Mouse (Mus musculus) layer of hippocampus, adult 18-20 months (tissue): ENCODE results near the gene Paqr3. TPM values are rescaled to one million over a fixed set of nuclear protein-coding genes. Genes with fewer than 3 reads are reported as not detected.

ENCODE experiments used
- DNase-seq, 2 experiments: peaks; one replicate each; pipeline ENCODE4 v3.0.0; 2022; ENCODE audit warnings: low spot score in 2 of 2
- total RNA-seq, 2 experiments: library from RNA; stranded (reverse); gene quantifications; 2 replicates each; pipeline ENCODE4 v1.2.3; 2021

The Paqr3 gene
- total RNA-seq, 2 experiments from 2014 or later = 28.6 to 31.0 TPM

DNA sequence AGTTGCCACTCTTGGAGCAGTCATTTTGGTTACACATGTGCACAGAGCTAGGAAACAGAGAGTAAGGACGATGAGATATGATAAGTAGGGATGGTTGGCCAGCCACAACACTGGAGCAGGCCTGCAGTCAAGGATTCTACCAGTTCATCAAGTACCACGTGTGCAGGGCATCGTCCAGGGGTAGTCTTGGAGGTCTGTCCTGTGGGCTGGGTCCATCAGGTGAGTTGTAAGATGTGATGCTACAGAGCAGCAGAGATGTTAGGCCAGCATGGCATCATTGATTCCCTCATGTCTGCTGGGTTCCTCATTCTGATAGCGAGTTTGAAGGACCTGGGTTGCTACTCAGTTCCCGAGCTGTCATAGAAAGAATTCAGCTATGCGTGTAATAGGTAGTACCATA is 26.3 kb downstream of the Paqr3 start:
- no peak for DNase-seq

DNA sequence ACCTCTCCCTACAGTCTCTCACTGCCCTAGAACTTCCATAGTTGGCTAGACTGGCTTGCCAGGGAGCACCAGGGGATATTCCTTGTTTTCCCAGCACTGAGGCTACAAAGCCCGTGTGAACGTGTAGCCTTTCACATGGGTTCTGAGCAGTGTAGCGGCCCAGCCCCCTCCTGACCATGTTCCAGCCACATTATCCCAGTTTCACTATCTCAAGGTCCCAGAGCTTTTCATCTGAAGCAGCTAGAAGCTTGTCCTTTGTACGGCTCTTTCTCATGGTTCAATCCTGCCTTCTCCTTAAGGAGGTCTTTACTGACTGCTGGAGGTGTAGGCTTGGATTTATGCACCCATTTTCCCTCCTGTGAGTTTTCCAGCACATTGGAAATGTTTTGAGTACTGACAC is 26.9 kb downstream of the Paqr3 start:
- DNase-seq = no peak

DNA sequence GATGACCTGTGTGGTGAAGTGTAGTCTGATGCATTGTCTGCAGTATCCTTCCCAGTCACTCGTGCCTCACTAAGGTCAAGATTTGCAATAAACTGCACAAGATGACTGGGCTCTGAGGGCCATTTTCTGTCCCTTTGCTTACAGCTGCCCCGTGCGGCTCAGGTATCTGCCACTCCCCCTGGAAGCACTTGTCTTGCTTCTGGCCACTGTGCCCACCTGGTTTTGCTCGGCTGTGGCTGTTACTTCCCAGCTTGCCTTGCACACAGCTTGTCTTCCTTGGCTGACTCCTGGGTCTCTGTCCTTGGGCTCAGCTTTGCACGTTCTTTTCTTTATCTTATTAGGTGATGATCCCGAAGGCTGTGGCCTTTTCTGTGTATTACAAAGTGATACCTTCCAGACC is 27.7 kb downstream of the Paqr3 start:
- DNase-seq = no peak

DNA sequence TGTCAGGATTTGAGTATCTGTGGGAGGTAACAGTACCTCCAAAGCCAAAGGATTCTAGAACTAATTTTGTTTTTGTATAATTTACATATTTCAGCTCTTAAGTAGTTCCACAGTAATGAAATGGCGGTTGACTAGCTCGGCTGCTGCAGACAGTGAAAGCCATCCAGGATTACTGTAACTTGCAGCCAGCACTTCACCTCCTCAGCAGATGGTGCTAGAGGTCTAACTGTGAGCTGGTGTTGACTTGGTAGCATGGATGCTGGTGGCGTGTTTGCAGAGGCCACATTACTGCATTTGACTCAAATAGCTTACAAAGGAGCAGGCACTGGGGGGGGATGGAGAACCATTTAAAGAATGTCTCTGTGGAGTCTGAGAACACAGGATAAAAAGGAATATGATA is 29.9 kb downstream of the Paqr3 start:
- peak; percentile 42 to 69 for DNase-seq

DNA sequence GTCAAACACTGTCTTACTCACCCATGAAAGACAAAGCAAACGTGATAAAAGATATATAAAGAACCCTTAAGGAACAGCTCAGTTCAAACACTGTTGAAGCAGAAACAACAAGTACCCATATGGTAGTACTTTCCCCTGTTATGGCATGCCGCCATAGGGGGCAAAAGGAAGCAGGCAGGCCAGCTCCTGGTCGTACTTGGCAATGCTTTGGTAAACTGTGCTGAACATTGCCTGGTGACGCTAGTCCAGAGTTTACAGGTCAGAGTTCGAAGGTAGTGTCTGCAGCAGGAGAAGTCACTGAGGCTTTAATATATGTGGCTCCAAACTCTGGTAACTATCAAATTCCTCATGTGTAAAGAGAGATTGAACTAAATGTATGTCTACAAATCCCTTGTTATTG is 32.8 kb downstream of the Paqr3 start:
- DNase-seq = no peak

DNA sequence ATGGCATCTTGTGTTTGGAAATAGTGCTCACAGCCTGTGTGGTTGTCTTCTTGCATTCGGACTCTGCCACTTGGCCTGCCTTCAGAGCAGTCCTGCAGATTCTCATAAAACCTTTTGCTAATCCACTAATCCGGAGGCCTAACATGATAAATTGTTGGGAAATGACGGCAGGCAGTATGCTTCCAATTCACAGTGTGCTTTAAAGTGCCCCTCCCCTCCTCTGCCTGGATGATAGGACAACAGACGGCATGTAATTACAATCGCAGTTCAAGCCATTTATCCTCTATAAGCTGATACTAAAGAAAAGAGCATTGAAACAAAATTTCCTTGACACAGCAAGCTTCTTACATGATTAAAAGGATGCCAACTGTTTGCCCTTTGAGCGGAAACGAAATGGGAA is 33.7 kb downstream of the Paqr3 start:
- DNase-seq = no peak

DNA sequence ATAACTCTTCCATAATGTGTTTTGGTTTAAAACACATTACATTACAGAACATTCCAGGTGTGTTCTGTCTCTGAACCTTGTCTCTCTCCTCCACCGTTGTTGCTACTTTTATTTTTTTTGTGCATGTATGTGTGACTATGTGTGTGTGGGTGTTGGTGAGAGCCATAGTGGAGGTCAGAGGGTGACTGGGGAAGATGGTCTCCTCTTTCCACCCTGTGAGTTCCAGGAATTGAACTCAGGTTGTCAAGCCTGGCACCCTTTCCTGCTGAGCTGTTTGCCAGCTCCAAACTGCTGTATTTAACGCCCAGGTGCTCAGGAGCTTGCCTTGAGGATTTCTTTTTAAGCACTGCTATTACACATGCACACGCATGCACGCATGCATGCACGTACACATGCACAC is 35.2 kb downstream of the Paqr3 start:
- no peak for DNase-seq

DNA sequence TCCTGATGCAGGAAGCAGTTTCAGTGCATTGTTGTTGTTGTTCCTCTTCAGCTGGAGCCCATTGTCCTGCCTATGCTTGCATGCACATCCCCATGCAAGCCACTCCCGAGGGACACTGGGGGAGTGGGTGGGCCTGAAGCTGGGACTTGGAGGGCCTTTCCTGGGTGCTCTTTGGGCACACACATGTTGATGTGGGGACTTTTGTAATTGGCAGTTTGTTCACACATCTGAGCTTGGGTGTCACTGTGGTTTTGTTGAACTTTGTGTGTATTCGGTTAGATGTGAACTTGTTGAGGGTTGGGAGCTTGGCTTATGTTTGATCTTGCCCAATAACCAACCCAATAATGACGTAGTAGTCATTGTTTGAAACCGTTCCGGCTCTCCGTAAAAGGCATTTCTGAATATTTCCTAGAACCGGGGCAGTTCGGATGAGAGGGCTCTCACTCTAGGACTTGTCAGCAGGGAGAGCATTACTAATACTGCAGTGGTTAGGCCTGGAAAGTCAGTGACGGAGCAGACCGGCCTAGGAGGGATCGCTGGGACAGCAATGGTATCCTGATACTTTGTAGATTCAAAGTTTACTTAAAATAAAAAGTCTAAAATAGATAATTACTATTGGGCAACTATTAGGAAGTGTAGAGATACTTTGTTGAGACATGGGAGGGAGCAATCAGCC is 35.8 kb downstream of the Paqr3 start:
- DNase-seq = no peak

DNA sequence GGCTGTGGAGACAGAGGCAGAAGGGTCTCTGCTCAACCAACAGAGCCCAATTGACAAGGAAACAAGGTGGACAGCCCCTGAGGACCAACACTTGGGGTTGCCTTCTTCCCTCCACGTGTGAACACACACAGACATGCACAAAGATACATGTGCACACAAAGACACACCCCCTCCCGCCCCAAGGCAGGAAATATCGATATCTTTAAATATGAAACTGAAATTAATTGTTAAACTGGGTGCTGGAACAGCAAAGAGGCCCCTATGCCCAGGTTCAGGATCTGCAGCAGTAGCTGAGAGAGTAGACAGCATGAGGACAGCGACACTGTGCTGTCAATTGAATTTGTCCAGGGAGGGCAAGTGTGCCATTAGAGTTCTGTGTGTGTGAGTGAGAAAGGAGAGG is 45.6 kb downstream of the Paqr3 start:
- DNase-seq = no peak

DNA sequence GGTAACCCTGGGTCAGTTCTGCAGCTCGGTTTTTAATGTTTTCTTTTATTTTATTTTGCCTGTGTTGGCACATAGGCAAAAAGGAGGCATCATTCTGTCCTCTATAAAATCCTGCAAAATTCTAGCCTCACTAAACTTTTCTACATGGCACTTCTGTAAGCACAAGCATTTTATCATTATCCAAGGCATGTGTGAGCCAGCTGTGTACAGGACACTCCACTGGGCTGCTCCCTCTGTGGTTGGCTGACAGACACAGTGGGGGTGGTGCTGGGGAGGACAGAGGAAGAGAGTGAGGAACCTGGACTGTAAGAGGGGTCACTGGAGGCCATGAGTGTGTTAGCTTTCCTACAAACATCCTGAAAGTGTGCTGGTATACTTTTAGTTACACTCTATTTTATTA is 49.4 kb downstream of the Paqr3 start:
- DNase-seq = no peak

DNA sequence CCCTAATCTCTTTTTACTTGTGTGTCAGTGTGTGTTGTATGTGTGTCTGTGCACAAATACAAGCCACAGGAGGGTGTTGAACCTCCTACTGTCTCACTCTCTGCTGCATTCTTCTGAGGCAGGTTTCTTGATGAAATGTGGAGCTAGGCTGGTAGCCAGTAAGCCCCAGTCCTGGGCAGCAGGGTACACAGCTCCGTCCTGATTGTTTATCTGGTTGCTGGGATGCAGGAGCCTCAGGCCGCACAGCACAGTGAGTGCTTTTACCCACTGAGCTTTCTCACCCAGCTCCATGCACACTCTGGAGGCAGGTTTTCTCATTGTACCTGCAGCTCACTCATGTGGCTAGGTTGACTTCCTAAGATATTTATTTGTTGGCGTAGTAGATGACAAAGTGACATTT is 50.5 kb downstream of the Paqr3 start:
- DNase-seq = no peak

DNA sequence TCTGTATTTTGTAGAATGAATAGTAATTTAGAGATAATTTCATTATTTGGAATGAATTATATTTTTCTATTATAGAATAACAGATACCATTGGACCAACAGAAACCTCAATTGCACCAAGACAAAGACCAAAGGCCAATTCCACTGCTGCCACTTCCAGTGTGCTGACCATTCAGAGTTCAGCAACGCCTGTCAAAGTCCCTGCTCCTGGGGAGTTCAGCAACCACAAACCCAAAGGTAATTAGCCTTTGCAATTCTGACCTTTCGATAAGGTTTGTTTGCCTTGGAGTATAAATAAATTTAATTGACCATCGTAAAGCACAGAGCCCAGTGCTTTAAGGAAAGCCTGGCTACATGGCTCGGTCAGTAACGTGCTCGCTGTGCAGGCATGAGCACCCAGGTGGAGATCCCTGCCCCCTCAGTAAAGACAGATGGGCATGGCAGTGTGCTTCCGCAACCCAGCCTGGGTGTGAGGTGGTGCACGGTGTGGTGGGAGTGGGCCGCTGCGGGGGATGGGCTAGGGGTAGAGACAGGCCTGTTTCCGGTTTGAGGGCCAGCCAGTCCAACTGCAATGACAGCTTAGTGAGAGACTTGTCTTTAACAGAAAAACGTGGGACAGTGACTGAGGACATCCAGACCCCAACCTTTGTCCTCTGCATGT is 54.5 kb downstream of the Paqr3 start:
- no peak for DNase-seq

DNA sequence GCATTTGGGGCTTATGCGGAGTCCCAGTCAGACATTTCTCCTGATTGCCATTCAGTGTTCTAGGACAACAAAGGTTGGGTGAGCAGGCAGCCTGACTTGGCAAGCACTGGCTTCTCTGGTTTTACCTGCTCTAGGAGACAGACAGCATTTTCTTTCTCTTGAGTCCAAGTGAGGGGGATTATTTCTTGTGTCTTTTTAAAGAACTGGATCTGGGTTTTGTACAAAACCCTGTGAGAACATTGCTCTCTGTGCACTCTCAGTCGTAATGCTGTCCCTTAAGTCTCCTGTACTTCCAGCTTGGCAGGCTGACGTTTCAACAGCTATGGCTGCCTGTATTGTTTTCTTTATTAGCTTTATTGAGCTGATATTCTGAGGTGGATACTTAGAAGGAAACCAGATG is 55.0 kb downstream of the Paqr3 start:
- no peak for DNase-seq

DNA sequence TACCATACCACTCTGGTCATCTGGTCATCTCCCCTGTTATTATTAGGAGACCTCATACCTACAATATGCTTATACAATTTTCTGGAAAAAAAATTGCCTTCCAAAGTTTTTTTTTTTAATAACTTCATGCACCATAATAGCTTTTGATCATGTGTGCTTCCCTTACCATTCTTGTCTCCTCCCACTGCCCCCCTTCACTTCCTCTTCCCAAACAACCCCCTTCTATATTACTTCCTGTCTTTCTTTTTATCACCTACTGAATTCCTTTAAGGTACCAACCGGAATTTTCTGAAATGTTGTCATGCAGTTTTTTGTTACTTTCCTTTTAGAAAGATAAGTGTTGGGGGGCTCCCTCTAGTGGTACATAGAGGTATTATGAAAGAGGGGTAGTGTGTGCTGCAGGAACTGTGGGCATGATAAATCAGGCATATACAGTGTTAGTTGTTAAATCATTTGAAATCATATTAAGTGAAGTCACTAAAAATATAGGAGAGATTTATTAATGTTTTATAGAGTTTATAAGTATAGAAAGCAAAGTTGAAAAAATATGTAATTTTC is 55.8 kb downstream of the Paqr3 start:
- peak in 1 of 2 experiments; percentile 83 for DNase-seq

DNA sequence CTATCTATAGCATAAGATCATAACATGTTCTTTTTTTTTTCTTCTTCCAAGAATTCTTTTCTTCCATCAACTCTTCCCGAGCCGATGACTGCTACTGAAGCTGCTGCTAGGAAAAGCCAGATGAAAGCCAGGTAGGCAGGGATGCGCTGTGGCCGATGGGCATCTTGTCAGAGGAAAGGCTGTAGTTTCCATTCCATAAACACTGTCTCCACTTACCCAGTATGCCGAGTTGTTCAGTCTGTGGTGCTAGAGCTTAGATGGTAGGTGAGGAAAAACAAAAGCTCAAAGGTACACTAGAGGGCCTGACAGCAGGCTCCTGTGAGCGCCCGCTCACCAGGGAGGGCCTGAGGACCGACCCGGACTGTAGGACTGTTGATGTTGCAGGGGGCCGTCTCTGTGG is 56.6 kb downstream of the Paqr3 start:
- no peak for DNase-seq

DNA sequence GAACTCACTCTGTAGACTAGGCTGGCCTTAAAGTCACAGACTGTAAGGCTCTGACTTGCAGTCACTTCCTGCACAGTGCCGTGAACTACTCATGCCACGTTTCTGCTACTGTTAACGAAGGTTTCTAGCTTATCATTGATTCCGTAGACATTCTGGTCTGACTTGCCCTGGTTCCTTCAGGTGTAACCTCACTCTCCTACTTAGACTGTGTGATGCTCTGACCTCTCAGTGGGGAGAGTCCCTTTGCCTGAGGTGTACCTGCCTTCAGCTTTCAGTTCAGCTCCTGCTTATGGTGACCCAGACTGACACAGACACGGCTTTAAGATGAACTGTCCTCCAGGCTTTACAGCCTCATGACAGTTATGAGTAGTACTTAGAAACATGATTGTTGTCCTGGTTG is 57.2 kb downstream of the Paqr3 start:
- DNase-seq = no peak

DNA sequence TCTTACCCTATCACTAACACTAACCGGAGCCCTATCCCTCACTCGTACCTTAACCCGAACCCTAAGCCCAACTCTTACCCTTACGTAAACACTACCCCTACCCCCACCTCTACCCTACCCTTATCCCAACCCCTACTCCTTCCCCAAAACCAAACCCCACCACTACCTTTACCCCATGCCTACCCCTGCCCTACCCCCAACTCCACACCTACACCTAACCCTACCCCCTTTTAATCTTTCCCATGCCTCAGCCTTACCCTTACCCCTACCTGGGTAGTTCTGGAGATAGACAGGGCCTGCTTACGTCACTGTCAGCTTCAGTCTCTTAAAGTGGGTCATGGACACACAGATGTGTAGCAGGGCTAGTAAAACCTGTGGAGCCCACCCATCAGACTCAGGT is 62.5 kb downstream of the Paqr3 start:
- no peak for DNase-seq

DNA sequence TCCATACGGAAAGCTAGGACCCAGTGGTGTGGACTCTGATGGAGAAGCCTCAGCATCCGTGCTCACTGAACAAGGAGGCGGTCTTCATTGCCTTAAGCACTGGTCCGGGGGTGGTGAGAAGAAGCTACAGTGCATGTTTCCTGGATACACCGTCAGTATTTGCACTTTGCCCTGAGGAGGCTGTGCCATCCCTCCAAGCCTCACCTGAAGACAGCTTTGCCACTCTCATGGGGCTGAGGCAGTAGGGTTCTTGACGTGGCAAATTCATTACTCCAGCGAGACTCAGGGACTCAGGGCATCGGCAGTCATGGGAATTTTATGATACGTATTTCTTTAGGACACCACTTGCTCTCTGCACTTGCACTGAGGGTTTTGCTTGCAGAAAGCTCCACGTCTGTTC is 64.7 kb downstream of the Paqr3 start:
- no peak for DNase-seq

DNA sequence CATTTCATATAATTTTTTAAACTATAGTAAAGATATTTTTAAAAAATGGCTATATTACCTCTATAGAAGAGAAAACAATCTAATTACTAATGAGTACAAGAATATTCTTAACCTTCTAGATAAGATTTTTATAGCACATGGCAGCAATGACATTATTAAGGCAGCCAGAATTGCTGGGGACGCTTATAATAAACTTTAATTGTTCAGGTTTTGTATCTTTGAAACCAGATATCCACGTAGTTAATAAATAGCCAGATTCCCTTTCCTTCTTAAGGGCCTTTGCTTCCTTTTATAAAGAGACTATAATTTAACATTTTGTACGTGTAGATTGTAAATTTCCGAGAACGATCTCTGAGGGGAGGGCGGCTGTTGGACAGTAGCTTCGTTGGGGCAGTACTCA is 66.1 kb downstream of the Paqr3 start:
- no peak for DNase-seq
